Mouse (Mus musculus): Measurements from ENCODE around the gene Zc3h18. TPM values are rescaled to one million over a fixed set of nuclear protein-coding genes. Genes with fewer than 3 reads are reported as not detected.

Zc3h18 gene
- polyA plus RNA-seq, 1 experiment from 2014 or later = 37.0 TPM

DNA sequence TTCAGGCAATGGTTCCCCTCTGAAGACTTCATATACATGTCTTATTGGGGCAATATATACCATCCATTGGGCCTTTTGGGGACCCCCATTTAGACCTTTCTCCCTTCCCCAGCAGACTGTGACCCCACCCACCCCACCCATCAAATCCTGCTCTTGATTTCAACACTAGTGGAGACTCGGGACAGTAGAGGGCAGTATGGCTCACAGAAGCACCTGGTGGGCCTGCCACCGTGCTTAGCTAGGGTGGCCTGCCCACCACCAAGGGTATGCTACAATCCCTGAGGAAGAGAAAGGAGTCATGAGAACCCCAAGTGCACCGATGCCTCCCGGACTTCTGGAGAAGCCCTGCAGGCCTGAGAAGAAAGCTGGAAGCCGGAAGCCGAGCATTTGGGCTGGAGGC lies 37.6 kb upstream of the Zc3h18 start:
- peaks cover 91% of the 10 kb centered on the region for H3K27me3 ChIP-seq
- no peak for ATAC-seq (ENCODE audit: low read depth)
- peaks cover 41% of the 10 kb centered on the region for H3K4me1 ChIP-seq (replicated peaks)
- no peaks in the 10 kb centered on the region for H3K9me3 ChIP-seq
- H3K27ac ChIP-seq (replicated peaks) = no peak overlapping the region
- H3K36me3 ChIP-seq = no peaks in the 10 kb centered on the region
- 45% methylated on average over 6 of the region's 6 CpGs for WGBS
- no peak overlapping the region for H3K9ac ChIP-seq
- H3K4me3 ChIP-seq = no peak overlapping the region
- no peak overlapping the region for H3K4me2 ChIP-seq

DNA sequence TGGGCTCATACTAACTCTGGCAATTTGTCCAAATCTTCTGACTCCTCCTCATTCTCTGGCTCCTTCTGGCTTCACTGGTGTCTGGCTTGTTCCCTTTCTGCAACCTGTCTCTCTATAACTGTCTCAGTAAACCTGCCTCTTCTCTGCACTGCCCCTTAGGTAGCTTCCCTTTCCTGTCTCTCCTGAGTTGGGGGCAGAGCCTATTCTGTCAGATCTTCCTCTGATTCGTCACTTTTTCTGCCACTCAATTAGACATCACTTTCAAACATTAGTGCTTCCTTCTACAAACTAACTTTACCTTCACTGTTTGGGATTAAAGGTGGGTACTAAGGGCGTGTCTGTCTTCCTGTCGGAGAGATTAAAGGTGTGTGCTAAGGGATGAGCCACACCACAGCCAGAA lies 35.6 kb upstream of the Zc3h18 start:
- Histone ChIP-seq H3K4me3 (no peak overlapping the region), H3K9me3 (no peaks in the 10 kb centered on the region), H3K27me3 (peaks cover 89% of the 10 kb centered on the region), H3K4me1 (replicated peaks) (peaks cover 48% of the 10 kb centered on the region), H3K27ac (replicated peaks) (no peak overlapping the region), H3K9ac (no peak overlapping the region), H3K36me3 (no peaks in the 10 kb centered on the region), H3K4me2 (no peak overlapping the region)
- 80% methylated on average over 3 of the region's 3 CpGs for WGBS
- ATAC-seq (ENCODE audit: low read depth) = no peak

DNA sequence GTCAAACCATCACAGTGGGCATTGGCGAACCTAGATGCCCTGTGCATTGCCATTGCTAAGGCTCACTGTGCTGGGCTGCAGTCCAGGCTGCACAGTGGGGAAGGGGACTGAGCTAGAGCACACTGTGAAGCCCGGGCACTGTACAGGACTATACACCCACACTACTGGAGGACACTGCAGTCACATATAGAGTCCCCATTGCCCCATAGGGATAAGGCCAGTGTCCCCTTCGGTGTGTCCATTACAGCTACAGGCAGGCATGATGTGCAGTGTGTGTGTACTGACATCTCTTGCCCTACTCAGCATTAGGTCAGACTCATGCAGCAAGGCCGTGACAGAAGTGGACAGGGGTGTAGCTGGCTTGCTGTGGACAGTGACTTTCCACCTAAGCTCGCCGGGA lies 34.6 kb upstream of the Zc3h18 start:
- H3K4me3 ChIP-seq = no peak overlapping the region
- ATAC-seq (ENCODE audit: low read depth) = no peak
- H3K4me1 ChIP-seq (replicated peaks) = peaks cover 38% of the 10 kb centered on the region
- H3K4me2 ChIP-seq = no peak overlapping the region
- 87% methylated on average over 6 of the region's 6 CpGs for WGBS
- H3K36me3 ChIP-seq = no peaks in the 10 kb centered on the region
- H3K27me3 ChIP-seq = peaks cover 80% of the 10 kb centered on the region
- no peaks in the 10 kb centered on the region for H3K9me3 ChIP-seq
- no peak overlapping the region for H3K27ac ChIP-seq (replicated peaks)
- H3K9ac ChIP-seq = 0 out of 2 replicates have a peak overlapping the region, but pooled peaks have one; percentile 17

DNA sequence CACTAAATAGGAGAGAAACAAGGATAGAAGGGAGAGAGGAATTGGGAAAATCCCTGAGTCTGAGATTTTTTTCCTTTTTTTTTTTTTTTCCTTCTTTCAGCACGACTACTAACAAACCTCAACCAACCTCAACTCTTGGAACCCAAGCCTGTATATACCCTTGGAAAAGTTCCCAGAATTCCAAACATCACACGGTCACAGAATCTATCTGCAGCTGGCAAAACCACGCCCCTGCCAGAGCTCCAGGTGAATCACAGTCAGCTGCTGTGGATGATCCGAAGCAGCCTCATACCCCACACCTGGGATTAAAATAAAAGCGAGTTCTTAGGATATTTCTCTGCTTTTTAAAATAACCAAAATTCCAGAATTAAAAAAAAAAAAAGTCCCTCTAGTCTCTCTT lies 34.0 kb upstream of the Zc3h18 start:
- Histone ChIP-seq H3K9me3 (no peaks in the 10 kb centered on the region), H3K36me3 (no peaks in the 10 kb centered on the region), H3K9ac (peak overlapping the region; percentile 0; the same call in 1 of the 2 replicates), H3K4me2 (no peak overlapping the region), H3K27me3 (peaks cover 75% of the 10 kb centered on the region), H3K4me3 (no peak overlapping the region), H3K4me1 (replicated peaks) (peaks cover 35% of the 10 kb centered on the region), H3K27ac (replicated peaks) (no peak overlapping the region)
- no peak for ATAC-seq (ENCODE audit: low read depth)
- WGBS = 46% methylated on average over 5 of the region's 5 CpGs

DNA sequence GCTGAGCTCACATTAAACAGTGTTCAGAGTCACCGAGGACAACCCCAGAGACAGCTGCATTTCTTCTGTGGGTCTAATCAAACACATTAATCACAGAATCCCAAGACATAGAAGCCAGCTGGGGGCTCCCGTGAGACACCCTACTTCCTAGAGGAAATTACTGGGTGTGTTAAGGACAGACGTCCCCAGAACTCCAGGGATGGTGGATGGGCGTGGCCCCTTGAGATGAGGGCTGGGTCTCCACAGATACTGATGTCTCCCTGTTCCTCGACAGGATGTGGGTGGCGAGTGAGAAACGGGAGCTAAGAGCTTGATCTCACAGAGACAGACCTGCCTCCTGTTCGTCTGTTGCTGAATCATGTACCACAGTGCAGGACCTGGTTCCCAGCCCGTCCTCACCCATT lies 33.6 kb upstream of the Zc3h18 start:
- Histone ChIP-seq H3K9ac (peak overlapping the region; percentile 0; the same call in 1 of the 2 replicates), H3K4me2 (peak overlapping the region; percentile 50), H3K4me3 (no peak overlapping the region), H3K27me3 (peaks cover 70% of the 10 kb centered on the region), H3K36me3 (no peaks in the 10 kb centered on the region), H3K4me1 (replicated peaks) (peaks cover 39% of the 10 kb centered on the region), H3K9me3 (no peaks in the 10 kb centered on the region), H3K27ac (replicated peaks) (no peak overlapping the region)
- ATAC-seq (ENCODE audit: low read depth) = no peak
- 3% methylated on average over 9 of the region's 9 CpGs for WGBS

GRCm38 (mm10) chr8:122343341-122343740 lies 33.1 kb upstream of the Zc3h18 start:
- WGBS = 2% methylated on average over 11 of the region's 11 CpGs
- Histone ChIP-seq H3K4me1 (replicated peaks) (peaks cover 40% of the 10 kb centered on the region), H3K9ac (peak overlapping the region; percentile 51; the same call in 1 of the 2 replicates), H3K9me3 (no peaks in the 10 kb centered on the region), H3K36me3 (no peaks in the 10 kb centered on the region), H3K4me3 (peak overlapping the region; percentile 19), H3K27ac (replicated peaks) (no peak overlapping the region), H3K27me3 (peaks cover 65% of the 10 kb centered on the region), H3K4me2 (peak overlapping the region; percentile 50)
- ATAC-seq (ENCODE audit: low read depth) = peak; percentile 30; the same call in 1 of the 2 replicates

DNA sequence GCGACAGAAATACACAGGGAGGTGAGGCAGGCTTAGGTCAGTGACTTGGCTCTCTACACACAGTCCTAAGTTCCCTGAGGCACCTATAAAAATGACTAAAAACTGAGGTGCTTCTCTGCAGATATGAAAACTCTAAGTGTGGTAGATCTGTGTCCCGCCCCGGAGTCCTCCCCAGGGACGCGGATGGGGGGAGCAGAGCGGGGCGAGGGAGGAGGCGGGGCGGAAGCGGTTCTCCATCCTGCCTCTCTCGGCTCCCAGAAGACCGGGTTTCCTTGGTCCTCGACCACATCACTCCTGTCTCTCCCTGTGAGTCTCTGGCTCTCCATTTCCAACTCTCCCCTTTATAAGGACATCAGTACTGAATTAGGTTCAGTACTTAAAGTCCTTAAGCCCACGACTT lies 32.7 kb upstream of the Zc3h18 start:
- H3K4me3 ChIP-seq = peak overlapping the region; percentile 19
- 1% methylated on average over 14 of the region's 14 CpGs for WGBS
- ATAC-seq (ENCODE audit: low read depth) = peak; percentile 15; the same call in 1 of the 2 replicates
- H3K9ac ChIP-seq = peak overlapping the region; percentile 51
- H3K4me2 ChIP-seq = peak overlapping the region; percentile 50
- H3K27me3 ChIP-seq = peaks cover 63% of the 10 kb centered on the region
- H3K4me1 ChIP-seq (replicated peaks) = peaks cover 40% of the 10 kb centered on the region
- H3K36me3 ChIP-seq = no peaks in the 10 kb centered on the region
- H3K9me3 ChIP-seq = no peaks in the 10 kb centered on the region
- H3K27ac ChIP-seq (replicated peaks) = no peak overlapping the region

DNA sequence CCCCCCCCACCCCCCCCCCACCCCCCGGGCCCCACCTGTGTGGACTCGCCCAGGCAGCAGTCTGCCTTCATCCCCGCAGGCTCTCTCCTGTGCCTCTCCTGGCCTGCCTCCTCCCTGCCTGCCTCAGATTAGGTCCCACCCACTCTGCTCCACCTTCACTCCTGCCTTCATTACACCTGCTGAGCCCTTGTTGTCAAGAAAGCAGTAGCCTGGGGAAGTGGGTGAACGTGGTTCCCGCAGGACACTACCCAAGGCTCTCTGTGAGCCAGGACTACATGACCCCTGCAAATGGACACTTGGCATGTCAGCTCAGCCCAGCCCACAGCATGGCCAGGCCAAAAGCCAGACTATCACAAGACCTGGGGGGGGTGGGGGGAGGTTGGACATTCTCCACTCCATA lies 32.2 kb upstream of the Zc3h18 start:
- H3K27ac ChIP-seq (replicated peaks) = no peak overlapping the region
- no peak for ATAC-seq (ENCODE audit: low read depth)
- no peak overlapping the region for H3K9ac ChIP-seq
- H3K4me1 ChIP-seq (replicated peaks) = peaks cover 40% of the 10 kb centered on the region
- H3K27me3 ChIP-seq = peaks cover 63% of the 10 kb centered on the region
- 3% methylated on average over 2 of the region's 5 CpGs for WGBS
- no peaks in the 10 kb centered on the region for H3K9me3 ChIP-seq
- H3K4me3 ChIP-seq = no peak overlapping the region
- no peaks in the 10 kb centered on the region for H3K36me3 ChIP-seq
- no peak overlapping the region for H3K4me2 ChIP-seq

DNA sequence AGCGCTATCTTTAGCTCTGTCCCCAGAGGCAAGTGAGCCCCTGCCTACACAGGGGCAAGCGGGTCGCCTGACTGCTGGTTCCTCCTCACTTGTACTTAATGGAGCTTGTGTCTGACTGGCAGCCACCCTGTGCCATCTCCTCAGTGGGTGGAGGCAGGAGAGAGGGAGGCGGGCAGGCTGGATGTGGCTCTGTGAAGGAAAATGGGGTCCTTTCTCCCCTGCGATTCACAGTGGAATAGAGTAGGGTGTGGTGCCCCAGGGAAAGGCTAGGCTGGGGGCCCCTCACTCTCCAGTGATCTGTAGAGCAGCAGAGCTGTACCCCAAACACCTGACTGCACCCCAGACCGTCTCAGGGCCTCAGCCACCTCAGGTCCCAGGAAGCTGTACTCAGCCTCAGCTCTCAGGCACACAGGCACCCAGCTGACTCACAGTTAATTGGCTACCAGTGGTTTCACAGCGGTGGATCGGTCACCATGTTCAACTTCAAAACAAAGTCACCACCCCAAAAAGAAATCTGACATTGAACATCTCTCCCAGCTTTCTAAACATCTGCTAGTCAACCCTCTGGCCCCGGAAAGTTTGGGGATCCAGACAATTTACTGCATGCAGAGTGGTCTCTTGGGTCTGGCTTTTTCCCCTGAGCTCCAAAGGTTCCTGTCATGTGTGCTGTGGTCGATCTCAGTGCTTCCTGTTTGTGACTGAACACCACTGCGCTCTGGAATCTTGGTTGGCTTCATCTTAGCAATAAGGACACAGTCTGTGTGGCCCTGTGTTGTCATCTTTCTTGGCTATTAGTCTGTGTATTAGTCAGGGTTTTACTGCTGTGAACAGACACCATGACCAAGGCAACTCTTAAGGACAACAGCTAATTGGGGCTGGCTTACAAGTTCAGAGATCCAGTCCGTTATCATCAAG lies 31.0 kb upstream of the Zc3h18 start:
- H3K4me1 ChIP-seq (replicated peaks) = peaks cover 47% of the 10 kb centered on the region
- H3K4me3 ChIP-seq = no peak overlapping the region
- WGBS = 57% methylated on average over 12 of the region's 12 CpGs
- H3K4me2 ChIP-seq = no peak overlapping the region
- H3K27ac ChIP-seq (replicated peaks) = no peak overlapping the region
- no peaks in the 10 kb centered on the region for H3K9me3 ChIP-seq
- H3K27me3 ChIP-seq = peaks cover 59% of the 10 kb centered on the region
- ATAC-seq (ENCODE audit: low read depth) = no peak
- H3K36me3 ChIP-seq = no peaks in the 10 kb centered on the region
- H3K9ac ChIP-seq = no peak overlapping the region

- WGBS = 74% methylated on average over 5 of the region's 5 CpGs
Measured at GRCm38 (mm10) chr8:122347811-122348552, 28.4 kb upstream of the Zc3h18 start.

GRCm38 (mm10) chr8:122349357-122350297 lies 26.8 kb upstream of the Zc3h18 start:
- no peak overlapping the region for H3K27ac ChIP-seq (replicated peaks)
- 41% methylated on average over 15 of the region's 15 CpGs for WGBS
- H3K4me1 ChIP-seq (replicated peaks) = peaks cover 22% of the 10 kb centered on the region
- no peaks in the 10 kb centered on the region for H3K36me3 ChIP-seq
- no peak for ATAC-seq (ENCODE audit: low read depth)
- no peak overlapping the region for H3K4me3 ChIP-seq
- H3K9ac ChIP-seq = no peak overlapping the region
- no peak overlapping the region for H3K4me2 ChIP-seq
- peaks cover 30% of the 10 kb centered on the region for H3K27me3 ChIP-seq
- H3K9me3 ChIP-seq = no peaks in the 10 kb centered on the region

More at GRCm38 (mm10) chr8:122347811-122348552, 28.4 kb upstream of the Zc3h18 start:
- Histone ChIP-seq H3K4me3 (no peak overlapping the region), H3K9me3 (no peaks in the 10 kb centered on the region), H3K4me1 (replicated peaks) (peaks cover 38% of the 10 kb centered on the region), H3K36me3 (no peaks in the 10 kb centered on the region), H3K27ac (replicated peaks) (no peak overlapping the region), H3K9ac (no peak overlapping the region), H3K4me2 (no peak overlapping the region), H3K27me3 (peaks cover 42% of the 10 kb centered on the region)
- ATAC-seq (ENCODE audit: low read depth) = peak; percentile 17; the same call in 1 of the 2 replicates

Data from neural tube, embryonic 13.5 days (tissue).